Mouse (Mus musculus): ENCODE measurements around the gene Shkbp1.
A peak's percentile ranks its signal among the peaks of the same experiment; 100 is the strongest.

The Shkbp1 gene

GRCm38 (mm10) chr7:27308821-27309549 lies 46.8 kb downstream of the Shkbp1 start:
- peak; percentile 58 to 74 for DNase-seq

- peak in 1 of 2 experiments; percentile 39 for DNase-seq
Measured at GRCm38 (mm10) chr7:27307551-27307950, 48.3 kb downstream of the Shkbp1 start.

- peak in 1 of 2 experiments; percentile 59 for DNase-seq
Measured at GRCm38 (mm10) chr7:27306161-27307160, 49.4 kb downstream of the Shkbp1 start.

- DNase-seq = no peak
Measured at GRCm38 (mm10) chr7:27305091-27305730, 50.6 kb downstream of the Shkbp1 start.

GRCm38 (mm10) chr7:27302172-27302571 lies 53.6 kb downstream of the Shkbp1 start:
- peak; percentile 76 to 78 for DNase-seq

GRCm38 (mm10) chr7:27300801-27301200 lies 55.0 kb downstream of the Shkbp1 start:
- DNase-seq = no peak

- DNase-seq = no peak
Measured at GRCm38 (mm10) chr7:27300351-27300750, 55.5 kb downstream of the Shkbp1 start.

GRCm38 (mm10) chr7:27298816-27299215 lies 57.0 kb downstream of the Shkbp1 start:
- DNase-seq = no peak

GRCm38 (mm10) chr7:27298033-27298610 lies 57.7 kb downstream of the Shkbp1 start:
- no peak for DNase-seq

- DNase-seq = no peak
Measured at GRCm38 (mm10) chr7:27296518-27296917, 59.3 kb downstream of the Shkbp1 start.

GRCm38 (mm10) chr7:27295956-27296355 lies 59.9 kb downstream of the Shkbp1 start:
- peak; percentile 41 to 67 for DNase-seq
